Mouse (Mus musculus): ENCODE measurements around the gene Olfr1349. TPM values are rescaled to one million over a fixed set of nuclear protein-coding genes. Genes with fewer than 3 reads are reported as not detected.
"Not testable (repeated sequence)": the region's sequence is repeated elsewhere in the genome, so short reads cannot be mapped to it uniquely, and the experiment has no call there.

Gene Olfr1349
- polyA plus RNA-seq (2012; ENCODE audit: insufficient read depth, insufficient read length, missing spikeins) = not detected in 2 replicates

- H3K4me1 ChIP-seq (ENCODE audit: control insufficient read depth, insufficient read depth, insufficient read length, low read length) = no peaks in the 10 kb centered on the region
- H3K27ac ChIP-seq (replicated peaks; ENCODE audit: low read depth, low read length) = no peak within 1 kb of the TSS
- no peak within 1 kb of the TSS for H3K4me3 ChIP-seq (ENCODE audit: insufficient read depth, low read depth, low read length)
Measured at GRCm38 (mm10) chr7:6522850-6523249, at the start of gene Olfr1349. Olfr1349 (minus strand) TSS chr7:6522950.

GRCm38 (mm10) chr7:6564541-6564940, 41.8 kb upstream of the Olfr1349 start, which contains the start of gene Olfr1350:
Olfr1350 (plus strand) TSS chr7:6564841.
- Histone ChIP-seq H3K27ac (replicated peaks; ENCODE audit: low read depth, low read length) (no peak within 1 kb of the TSS), H3K4me1 (ENCODE audit: control insufficient read depth, insufficient read depth, insufficient read length, low read length) (no peaks in the 10 kb centered on the region), H3K4me3 (ENCODE audit: insufficient read depth, low read depth, low read length) (no peak within 1 kb of the TSS)

GRCm38 (mm10) chr7:6526141-6526540, 3.4 kb upstream of the Olfr1349 start:
- no peak overlapping the region for H3K27ac ChIP-seq (replicated peaks; ENCODE audit: low read depth, low read length)

GRCm38 (mm10) chr7:6525001-6525400, 2.3 kb upstream of the Olfr1349 start:
- Histone ChIP-seq H3K27ac (replicated peaks; ENCODE audit: low read depth, low read length) (no peak overlapping the region), H3K4me1 (ENCODE audit: control insufficient read depth, insufficient read depth, insufficient read length, low read length) (no peaks in the 10 kb centered on the region), H3K4me3 (ENCODE audit: insufficient read depth, low read depth, low read length) (no peak overlapping the region)

More at GRCm38 (mm10) chr7:6526141-6526540, 3.4 kb upstream of the Olfr1349 start:
- no peaks in the 10 kb centered on the region for H3K4me1 ChIP-seq (ENCODE audit: control insufficient read depth, insufficient read depth, insufficient read length, low read length)
- no peak overlapping the region for H3K4me3 ChIP-seq (ENCODE audit: insufficient read depth, low read depth, low read length)

GRCm38 (mm10) chr7:6521666-6522065, 1.1 kb downstream of the Olfr1349 start:
- no peak overlapping the region for H3K4me3 ChIP-seq (ENCODE audit: insufficient read depth, low read depth, low read length)
- no peaks in the 10 kb centered on the region for H3K4me1 ChIP-seq (ENCODE audit: control insufficient read depth, insufficient read depth, insufficient read length, low read length)
- H3K27ac ChIP-seq (replicated peaks; ENCODE audit: low read depth, low read length) = no peak overlapping the region

GRCm38 (mm10) chr7:6508648-6509047, 14.1 kb downstream of the Olfr1349 start, which contains the start of gene Olfr1348:
Olfr1348 (minus strand) TSS chr7:6508748.
- Histone ChIP-seq H3K27ac (replicated peaks; ENCODE audit: low read depth, low read length) (no peak within 1 kb of the TSS), H3K4me1 (ENCODE audit: control insufficient read depth, insufficient read depth, insufficient read length, low read length) (no peaks in the 10 kb centered on the region), H3K4me3 (ENCODE audit: insufficient read depth, low read depth, low read length) (no peak within 1 kb of the TSS)

GRCm38 (mm10) chr7:6499655-6500054, 23.1 kb downstream of the Olfr1349 start, which contains the start of gene Olfr1347:
Olfr1347 (minus strand) TSS chr7:6499755.
- no peaks in the 10 kb centered on the region for H3K4me1 ChIP-seq (ENCODE audit: control insufficient read depth, insufficient read depth, insufficient read length, low read length)
- H3K4me3 ChIP-seq (ENCODE audit: insufficient read depth, low read depth, low read length) = no peak within 1 kb of the TSS
- no peak within 1 kb of the TSS for H3K27ac ChIP-seq (replicated peaks; ENCODE audit: low read depth, low read length)

- Histone ChIP-seq H3K27ac (replicated peaks; ENCODE audit: low read depth, low read length) (no peak within 1 kb of the TSS), H3K4me3 (ENCODE audit: insufficient read depth, low read depth, low read length) (no peak within 1 kb of the TSS), H3K4me1 (ENCODE audit: control insufficient read depth, insufficient read depth, insufficient read length, low read length) (no peaks in the 10 kb centered on the region)
Measured at GRCm38 (mm10) chr7:6486841-6487240, 35.9 kb downstream of the Olfr1349 start, which contains the start of gene Olfr5. Olfr5 (minus strand) TSS chr7:6486941.

- not testable (repeated sequence) for H3K4me1 ChIP-seq (ENCODE audit: control insufficient read depth, insufficient read depth, insufficient read length, low read length); H3K4me3 ChIP-seq (ENCODE audit: insufficient read depth, low read depth, low read length); H3K27ac ChIP-seq (replicated peaks; ENCODE audit: low read depth, low read length)
Measured at GRCm38 (mm10) chr7:6477633-6478032, 45.1 kb downstream of the Olfr1349 start.

GRCm38 (mm10) chr7:6466951-6467350, 55.8 kb downstream of the Olfr1349 start, which contains the start of gene Olfr1346:
Olfr1346 (plus strand) TSS chr7:6467101.
- no peak within 1 kb of the TSS for H3K4me3 ChIP-seq (ENCODE audit: insufficient read depth, low read depth, low read length)
- no peaks in the 10 kb centered on the region for H3K4me1 ChIP-seq (ENCODE audit: control insufficient read depth, insufficient read depth, insufficient read length, low read length)
- H3K27ac ChIP-seq (replicated peaks; ENCODE audit: low read depth, low read length) = no peak within 1 kb of the TSS

Other genes starting within 250 kb of the Olfr1349 start
- gene Zfp667, start 236.4 kb downstream of the Olfr1349 start, polyA plus RNA-seq (2012; ENCODE audit: insufficient read depth, insufficient read length, missing spikeins) = 3.4 and 4.6 TPM in 2 replicates
- 2.3 and 5.4 TPM in 2 replicates for gene Zfp583, start 191.7 kb downstream of the Olfr1349 start, polyA plus RNA-seq (2012; ENCODE audit: insufficient read depth, insufficient read length, missing spikeins)
- gene Gm3854, start 179.2 kb downstream of the Olfr1349 start, polyA plus RNA-seq (2012; ENCODE audit: insufficient read depth, insufficient read length, missing spikeins) = 0.36 TPM in 1 of 2 replicates, not detected in the other
- 1.9 and 2.0 TPM in 2 replicates for gene Zfp78, start 159.7 kb downstream of the Olfr1349 start, polyA plus RNA-seq (2012; ENCODE audit: insufficient read depth, insufficient read length, missing spikeins)
- gene Zfp28, start 139.7 kb downstream of the Olfr1349 start, polyA plus RNA-seq (2012; ENCODE audit: insufficient read depth, insufficient read length, missing spikeins) = 1.8 and 3.6 TPM in 2 replicates
- gene Smim17, start 124.2 kb downstream of the Olfr1349 start, polyA plus RNA-seq (2012; ENCODE audit: insufficient read depth, insufficient read length, missing spikeins) = not detected in 2 replicates
- gene Gm20715, start 112.7 kb downstream of the Olfr1349 start, polyA plus RNA-seq (2012; ENCODE audit: insufficient read depth, insufficient read length, missing spikeins) = not detected in 2 replicates
- gene Olfr1344, start 84.3 kb downstream of the Olfr1349 start, polyA plus RNA-seq (2012; ENCODE audit: insufficient read depth, insufficient read length, missing spikeins) = not detected in 2 replicates
- gene Olfr1336, start 66.8 kb downstream of the Olfr1349 start, polyA plus RNA-seq (2012; ENCODE audit: insufficient read depth, insufficient read length, missing spikeins) = not detected in 2 replicates
- gene Olfr1346, start 55.8 kb downstream of the Olfr1349 start, polyA plus RNA-seq (2012; ENCODE audit: insufficient read depth, insufficient read length, missing spikeins) = not detected in 2 replicates
- not detected in 2 replicates for gene Olfr5, start 36.0 kb downstream of the Olfr1349 start, polyA plus RNA-seq (2012; ENCODE audit: insufficient read depth, insufficient read length, missing spikeins)
- gene Olfr1347, start 23.2 kb downstream of the Olfr1349 start, polyA plus RNA-seq (2012; ENCODE audit: insufficient read depth, insufficient read length, missing spikeins) = not detected in 2 replicates
- gene Olfr1348, start 14.2 kb downstream of the Olfr1349 start, polyA plus RNA-seq (2012; ENCODE audit: insufficient read depth, insufficient read length, missing spikeins) = not detected in 2 replicates
- not detected in 2 replicates for gene Olfr1350, start 41.9 kb upstream of the Olfr1349 start, polyA plus RNA-seq (2012; ENCODE audit: insufficient read depth, insufficient read length, missing spikeins)
- 0.52 TPM in 1 of 2 replicates, not detected in the other for gene Zim1, start 173.5 kb upstream of the Olfr1349 start, polyA plus RNA-seq (2012; ENCODE audit: insufficient read depth, insufficient read length, missing spikeins)
- gene Peg3, start 207.5 kb upstream of the Olfr1349 start, polyA plus RNA-seq (2012; ENCODE audit: insufficient read depth, insufficient read length, missing spikeins) = 3.5 and 8.2 TPM in 2 replicates
- not detected in 2 replicates for gene Usp29, start 207.6 kb upstream of the Olfr1349 start, polyA plus RNA-seq (2012; ENCODE audit: insufficient read depth, insufficient read length, missing spikeins)